Mouse (Mus musculus) hindbrain, embryonic 15.5 days (tissue): ENCODE data around the gene Ddx47. TPM values are rescaled to one million over a fixed set of nuclear protein-coding genes. Genes with fewer than 3 reads are reported as not detected.

Source experiments
- ATAC-seq: fragments of 200-750 bp; cut with Nextera tagmentation; 2 replicates; pipeline ENCODE4 v1.8.0; 2017; ENCODE audit warnings: low read depth, moderate number of reproducible peaks, moderate TSS enrichment; ENCODE audit not compliant: low FRiP score
- H3K27ac ChIP-seq: fragments of 300-500 bp; sonication (generic); replicated peaks from 2 replicates; pipeline ENCODE4 v1.5.1; 2015; ENCODE audit warnings: mild to moderate bottlenecking, inconsistent platforms
- H3K27me3 ChIP-seq: fragments of 300-500 bp; sonication (generic); 2 replicates; pipeline ENCODE4 v1.6.1; 2015; ENCODE audit warnings: control low read depth, inconsistent platforms
- H3K36me3 ChIP-seq: fragments of 300-500 bp; sonication (generic); 2 replicates; pipeline ENCODE4 v1.6.1; 2015; ENCODE audit warnings: control low read depth, inconsistent platforms
- H3K4me1 ChIP-seq: fragments of 300-500 bp; sonication (generic); replicated peaks from 2 replicates; pipeline ENCODE4 v1.6.1; 2015; ENCODE audit warnings: control low read depth, inconsistent platforms
- H3K4me2 ChIP-seq: fragments of 300-500 bp; sonication (generic); 2 replicates; pipeline ENCODE4 v1.6.1; 2015; ENCODE audit warnings: moderate library complexity, mild to moderate bottlenecking, inconsistent platforms
- H3K4me3 ChIP-seq: fragments of 300-500 bp; sonication (generic); 2 replicates; pipeline ENCODE4 v1.5.1; 2015; ENCODE audit warnings: mild to moderate bottlenecking, inconsistent platforms
- H3K9ac ChIP-seq: fragments of 300-500 bp; sonication (generic); 2 replicates; pipeline ENCODE4 v1.6.1; 2015; ENCODE audit warnings: inconsistent platforms
- H3K9me3 ChIP-seq: fragments of 300-500 bp; sonication (generic); 2 replicates; pipeline ENCODE4 v1.6.1; 2016; ENCODE audit warnings: control low read depth, inconsistent platforms
- WGBS: fragments of 180-500 bp; shearing (Covaris S2); methylation state at CpG from one replicate; pipeline ENCODE4 v1.1.7; 2015; 5-methylcytosine and 5-hydroxymethylcytosine counted together
- polyA plus RNA-seq: library from polyadenylated mRNA; unstranded; fragments of >200 nt; fragmentation: Nextera tagmentation; extraction: Ambion mirVana; gene quantifications from 2 replicates; pipeline ENCODE4 v1.2.1, GENCODE M21; 2015

The Ddx47 gene
- 70.5 and 76.2 TPM in 2 replicates for polyA plus RNA-seq

- Histone ChIP-seq H3K4me3 (peak within 1 kb of the TSS; percentile 65), H3K27me3 (no peaks in the 10 kb centered on the region), H3K9ac (peak within 1 kb of the TSS; percentile 74), H3K27ac (peak within 1 kb of the TSS; percentile 63), H3K4me1 (peaks cover 7% of the 10 kb centered on the region), H3K4me2 (peak within 1 kb of the TSS; percentile 65), H3K36me3 (peaks cover 24% of the 10 kb centered on the region), H3K9me3 (no peaks in the 10 kb centered on the region)
- 5% methylated on average over 19 of the region's 19 CpGs for WGBS
- ATAC-seq: peak; percentile 92
These were observed at the start of gene Ddx47 for GRCm38 (mm10) chr6:135011048-135011733. Gene Ddx47, plus strand, starts transcription at chr6:135011612.

GRCm38 (mm10) chr6:134961858-134962517, 49.4 kb upstream of the Ddx47 start:
- WGBS: 43% methylated on average over 9 of the region's 9 CpGs
- H3K27ac ChIP-seq: no peak overlapping the region
- H3K4me1 ChIP-seq: 0 out of 2 replicates have a peak, but pooled peaks cover 11% of the 10 kb centered on the region
- no peak overlapping the region for H3K4me2 ChIP-seq
- H3K9ac ChIP-seq: no peak overlapping the region
- H3K27me3 ChIP-seq: no peaks in the 10 kb centered on the region
- no peaks in the 10 kb centered on the region for H3K9me3 ChIP-seq
- H3K36me3 ChIP-seq: no peaks in the 10 kb centered on the region
- no peak overlapping the region for H3K4me3 ChIP-seq
- ATAC-seq: no peak

- H3K27ac ChIP-seq: no peak overlapping the region
- H3K9me3 ChIP-seq: no peaks in the 10 kb centered on the region
- no peaks in the 10 kb centered on the region for H3K27me3 ChIP-seq
- ATAC-seq: no peak
- H3K9ac ChIP-seq: no peak overlapping the region
- H3K4me1 ChIP-seq: 0 out of 2 replicates have a peak, but pooled peaks cover 11% of the 10 kb centered on the region
- WGBS: 32% methylated on average over 5 of the region's 5 CpGs
- no peaks in the 10 kb centered on the region for H3K36me3 ChIP-seq
- H3K4me2 ChIP-seq: no peak overlapping the region
- no peak overlapping the region for H3K4me3 ChIP-seq
These were observed 48.9 kb upstream of the Ddx47 start for GRCm38 (mm10) chr6:134962518-134962893.

- 81% methylated on average over 2 of the region's 2 CpGs for WGBS
These were observed 47.5 kb upstream of the Ddx47 start for GRCm38 (mm10) chr6:134963910-134964309.

GRCm38 (mm10) chr6:134966681-134967080, 44.7 kb upstream of the Ddx47 start:
- WGBS: 87% methylated on average over 5 of the region's 5 CpGs
- H3K9ac ChIP-seq: no peak overlapping the region

More at GRCm38 (mm10) chr6:134963910-134964309, 47.5 kb upstream of the Ddx47 start:
- no peak for ATAC-seq
- Histone ChIP-seq H3K4me3 (no peak overlapping the region), H3K4me2 (no peak overlapping the region), H3K9me3 (no peaks in the 10 kb centered on the region), H3K27ac (no peak overlapping the region), H3K27me3 (no peaks in the 10 kb centered on the region), H3K36me3 (no peaks in the 10 kb centered on the region), H3K4me1 (0 out of 2 replicates have a peak, but pooled peaks cover 11% of the 10 kb centered on the region), H3K9ac (no peak overlapping the region)

GRCm38 (mm10) chr6:134968326-134968725, 43.1 kb upstream of the Ddx47 start:
- Histone ChIP-seq H3K27me3 (no peaks in the 10 kb centered on the region), H3K4me3 (no peak overlapping the region), H3K4me2 (no peak overlapping the region), H3K36me3 (no peaks in the 10 kb centered on the region), H3K4me1 (no peaks in the 10 kb centered on the region), H3K9ac (no peak overlapping the region), H3K27ac (no peak overlapping the region), H3K9me3 (no peaks in the 10 kb centered on the region)
- 91% methylated on average over 1 of the region's 1 CpGs for WGBS
- no peak for ATAC-seq

More at GRCm38 (mm10) chr6:134966681-134967080, 44.7 kb upstream of the Ddx47 start:
- Histone ChIP-seq H3K27ac (no peak overlapping the region), H3K4me1 (0 out of 2 replicates have a peak, but pooled peaks cover 5% of the 10 kb centered on the region), H3K9me3 (no peaks in the 10 kb centered on the region), H3K4me2 (no peak overlapping the region), H3K27me3 (no peaks in the 10 kb centered on the region), H3K36me3 (no peaks in the 10 kb centered on the region), H3K4me3 (no peak overlapping the region)
- ATAC-seq: no peak

- no peaks in the 10 kb centered on the region for H3K36me3 ChIP-seq
- 96% methylated on average over 2 of the region's 2 CpGs for WGBS
- no peak for ATAC-seq
- no peak overlapping the region for H3K4me2 ChIP-seq
- no peak overlapping the region for H3K27ac ChIP-seq
- H3K9ac ChIP-seq: no peak overlapping the region
- no peaks in the 10 kb centered on the region for H3K4me1 ChIP-seq
- H3K4me3 ChIP-seq: no peak overlapping the region
- H3K27me3 ChIP-seq: no peaks in the 10 kb centered on the region
- H3K9me3 ChIP-seq: no peaks in the 10 kb centered on the region
These were observed 41.9 kb upstream of the Ddx47 start for GRCm38 (mm10) chr6:134969498-134969897.

GRCm38 (mm10) chr6:134972096-134972495, 39.3 kb upstream of the Ddx47 start:
- WGBS: 57% methylated on average over 4 of the region's 4 CpGs
- peak; percentile 48; the same call in 1 of the 2 replicates for ATAC-seq

GRCm38 (mm10) chr6:134976628-134977027, 34.8 kb upstream of the Ddx47 start:
- 43% methylated on average over 6 of the region's 6 CpGs for WGBS
- no peak for ATAC-seq
- H3K9me3 ChIP-seq: no peaks in the 10 kb centered on the region
- no peaks in the 10 kb centered on the region for H3K27me3 ChIP-seq
- no peak overlapping the region for H3K4me3 ChIP-seq
- H3K36me3 ChIP-seq: no peaks in the 10 kb centered on the region
- H3K9ac ChIP-seq: no peak overlapping the region
- H3K27ac ChIP-seq: no peak overlapping the region
- H3K4me2 ChIP-seq: no peak overlapping the region
- H3K4me1 ChIP-seq: peaks cover 5% of the 10 kb centered on the region

More at GRCm38 (mm10) chr6:134972096-134972495, 39.3 kb upstream of the Ddx47 start:
- Histone ChIP-seq H3K4me1 (no peaks in the 10 kb centered on the region; the same call in 1 of the 2 replicates), H3K9me3 (no peaks in the 10 kb centered on the region), H3K27ac (no peak overlapping the region), H3K9ac (no peak overlapping the region), H3K4me2 (no peak overlapping the region), H3K27me3 (no peaks in the 10 kb centered on the region), H3K4me3 (no peak overlapping the region), H3K36me3 (no peaks in the 10 kb centered on the region)

- ATAC-seq: no peak
- Histone ChIP-seq H3K4me3 (peak within 1 kb of the TSS; percentile 17; the same call in 1 of the 2 replicates), H3K27me3 (no peaks in the 10 kb centered on the region), H3K9ac (no peak within 1 kb of the TSS), H3K27ac (0 out of 2 replicates have a peak within 1 kb of the TSS, but pooled peaks have one; percentile 30), H3K4me2 (peak within 1 kb of the TSS; percentile 46), H3K36me3 (no peaks in the 10 kb centered on the region), H3K9me3 (no peaks in the 10 kb centered on the region), H3K4me1 (peaks cover 24% of the 10 kb centered on the region)
- 40% methylated on average over 22 of the region's 22 CpGs for WGBS
These were observed 30.0 kb upstream of the Ddx47 start, which contains the start of gene Apold1 for GRCm38 (mm10) chr6:134981231-134982062. Gene Apold1, plus strand, starts transcription at chr6:134981718.

GRCm38 (mm10) chr6:134983529-134984370, 27.7 kb upstream of the Ddx47 start:
- peak overlapping the region; percentile 83 for H3K4me3 ChIP-seq
- 2% methylated on average over 62 of the region's 62 CpGs for WGBS
- H3K4me1 ChIP-seq: peaks cover 24% of the 10 kb centered on the region
- H3K9ac ChIP-seq: peak overlapping the region; percentile 76
- H3K27me3 ChIP-seq: no peaks in the 10 kb centered on the region
- H3K27ac ChIP-seq: peak overlapping the region; percentile 76
- no peaks in the 10 kb centered on the region for H3K36me3 ChIP-seq
- peak overlapping the region; percentile 97 for H3K4me2 ChIP-seq
- no peaks in the 10 kb centered on the region for H3K9me3 ChIP-seq
- peak; percentile 91 for ATAC-seq
